Comparison of ENCODE assay signal across 27 mouse cellular contexts in genomic region chr9:63512851-63513250, GRCm38 (mm10).
DNase-seq lines count a peak whose midpoint lies in the region; ATAC-seq and TF ChIP-seq lines count a peak whose summit lies in the region.
"Had no signal": no experiment of that assay in that cellular context is flagged by ENCODE, and none has a peak within 500 bp of the region (broad histone marks: within the 10 kb centered on the region; RNA-seq: fewer than 3 reads in every experiment).

No protein-coding gene starts in this region.

- 72% methylated on average over 5 of the region's 5 CpGs for WGBS in hindbrain, postnatal 0 days
- WGBS in hindbrain, embryonic 13.5 days, result 76% methylated on average over 5 of the region's 5 CpGs
- WGBS in midbrain, postnatal 0 days, result 55% methylated on average over 5 of the region's 5 CpGs
- 74% methylated on average over 5 of the region's 5 CpGs for WGBS in midbrain, embryonic 13.5 days

- H3K9ac ChIP-seq in hindbrain, postnatal 0 days (replicated peaks; ENCODE audit: low read length), result no peak overlapping the region
- H3K9ac ChIP-seq in hindbrain, embryonic 13.5 days, result no peak overlapping the region
- no peak overlapping the region for H3K9ac ChIP-seq in midbrain, postnatal 0 days (replicated peaks; ENCODE audit: low read length, poor library complexity, severe bottlenecking)
- no peak overlapping the region for H3K9ac ChIP-seq in midbrain, embryonic 13.5 days (replicated peaks)
- H3K9ac ChIP-seq: embryonic facial prominence, embryonic 13.5 days; heart, embryonic 15.5 days; liver, embryonic 14.5 days; neural tube, embryonic 15.5 days had no signal

- no peak overlapping the region for H3K4me3 ChIP-seq in hindbrain, postnatal 0 days (ENCODE audit: low read length)
- no peak overlapping the region for H3K4me3 ChIP-seq in hindbrain, embryonic 13.5 days
- no peak overlapping the region for H3K4me3 ChIP-seq in midbrain, postnatal 0 days (ENCODE audit: low read depth, low read length)
- H3K4me3 ChIP-seq in midbrain, embryonic 13.5 days (replicated peaks), result no peak overlapping the region
- H3K4me3 ChIP-seq: embryonic facial prominence, embryonic 13.5 days; erythroblast, embryonic 14.5 days; heart, embryonic 10.5 days; heart, embryonic 15.5 days; neural tube, embryonic 15.5 days had no signal

- H3K9me3 ChIP-seq in hindbrain, postnatal 0 days (ENCODE audit: low read length), result no peaks in the 10 kb centered on the region
- H3K9me3 ChIP-seq in hindbrain, embryonic 13.5 days, result no peaks in the 10 kb centered on the region
- H3K9me3 ChIP-seq in midbrain, postnatal 0 days (ENCODE audit: low read length), result no peaks in the 10 kb centered on the region
- no peaks in the 10 kb centered on the region for H3K9me3 ChIP-seq in midbrain, embryonic 13.5 days
- H3K9me3 ChIP-seq: embryonic facial prominence, embryonic 13.5 days; heart, embryonic 10.5 days; heart, embryonic 15.5 days; neural tube, embryonic 15.5 days had no signal

- no peak overlapping the region for H3K4me2 ChIP-seq in hindbrain, postnatal 0 days (ENCODE audit: low read depth, low read length)
- no peak overlapping the region for H3K4me2 ChIP-seq in hindbrain, embryonic 13.5 days
- H3K4me2 ChIP-seq in midbrain, postnatal 0 days (ENCODE audit: low read depth, low read length, poor library complexity, severe bottlenecking), result no peak overlapping the region
- H3K4me2 ChIP-seq in midbrain, embryonic 13.5 days (replicated peaks), result no peak overlapping the region
- H3K4me2 ChIP-seq: embryonic facial prominence, embryonic 13.5 days; heart, embryonic 15.5 days; neural tube, embryonic 15.5 days had no signal

- no peak for ATAC-seq in hindbrain, postnatal 0 days
- ATAC-seq in hindbrain, embryonic 13.5 days (ENCODE audit: low FRiP score), result no peak
- no peak for ATAC-seq in midbrain, postnatal 0 days (ENCODE audit: low FRiP score)
- ATAC-seq in midbrain, embryonic 13.5 days, result no peak

- H3K4me1 ChIP-seq in hindbrain, postnatal 0 days (ENCODE audit: insufficient read depth, low read length), result no peaks in the 10 kb centered on the region
- H3K4me1 ChIP-seq in hindbrain, embryonic 13.5 days (replicated peaks), result no peaks in the 10 kb centered on the region
- no peaks in the 10 kb centered on the region for H3K4me1 ChIP-seq in midbrain, postnatal 0 days (ENCODE audit: insufficient read depth, low read length)
- no peaks in the 10 kb centered on the region for H3K4me1 ChIP-seq in midbrain, embryonic 13.5 days (replicated peaks)
- H3K4me1 ChIP-seq: embryonic facial prominence, embryonic 13.5 days; heart, embryonic 15.5 days; neural tube, embryonic 15.5 days had no signal

- TF ChIP-seq CTCF in hindbrain, postnatal 0 days (IDR thresholded peaks at IDR 0.05; ENCODE audit: low read depth), result peak; percentile 53
- peak; percentile 65 for TF ChIP-seq CTCF in midbrain, postnatal 0 days (IDR thresholded peaks at IDR 0.05)

- H3K27ac ChIP-seq in hindbrain, postnatal 0 days, result no peak overlapping the region
- no peak overlapping the region for H3K27ac ChIP-seq in hindbrain, embryonic 13.5 days
- H3K27ac ChIP-seq in midbrain, postnatal 0 days (ENCODE audit: low read depth, low read length), result no peak overlapping the region
- H3K27ac ChIP-seq in midbrain, embryonic 13.5 days, result no peak overlapping the region
- H3K27ac ChIP-seq: embryonic facial prominence, embryonic 13.5 days; heart, embryonic 10.5 days; heart, embryonic 15.5 days; liver, embryonic 14.5 days; neural tube, embryonic 15.5 days had no signal

- DNase-seq in hindbrain, postnatal 0 days (ENCODE audit: low spot score), result peak; percentile 46
- peak; percentile 35 for DNase-seq in midbrain, postnatal 0 days (ENCODE audit: low spot score)
- peak; percentile 83 for DNase-seq in thymus, postnatal 0 days (ENCODE audit: low spot score)
- peak; percentile 49 for DNase-seq in thymus, postnatal 4 days
- DNase-seq in testis, postnatal 14 days (ENCODE audit: low spot score), result no peak
- DNase-seq in lung, postnatal 4 days, result no peak
- DNase-seq: adrenal gland, postnatal 36 days; cerebellum, adult 8-10 months; cerebellum, postnatal 36 days; embryo, embryonic 11 days; gastrocnemius, postnatal 14 days; kidney, adult 11 months; kidney, postnatal 36 days; layer of hippocampus, postnatal 36 days; liver; lung, adult 2 months; lung, postnatal 10 days; retina, postnatal 1 day; right cerebral cortex, postnatal 14 days had no signal

- H3K36me3 ChIP-seq in hindbrain, postnatal 0 days (ENCODE audit: insufficient read depth, low read length), result no peaks in the 10 kb centered on the region
- no peaks in the 10 kb centered on the region for H3K36me3 ChIP-seq in hindbrain, embryonic 13.5 days
- no peaks in the 10 kb centered on the region for H3K36me3 ChIP-seq in midbrain, postnatal 0 days (ENCODE audit: insufficient read depth, low read length)
- H3K36me3 ChIP-seq in midbrain, embryonic 13.5 days, result no peaks in the 10 kb centered on the region
- H3K36me3 ChIP-seq: embryonic facial prominence, embryonic 13.5 days; heart, embryonic 10.5 days; heart, embryonic 15.5 days; neural tube, embryonic 15.5 days had no signal

- H3K27me3 ChIP-seq in hindbrain, postnatal 0 days (ENCODE audit: insufficient read depth, low read length), result no peaks in the 10 kb centered on the region
- peaks cover 4% of the 10 kb centered on the region; the same call in 1 of the 2 replicates for H3K27me3 ChIP-seq in hindbrain, embryonic 13.5 days
- H3K27me3 ChIP-seq in midbrain, postnatal 0 days (ENCODE audit: insufficient read depth, low read length), result no peaks in the 10 kb centered on the region
- peaks cover 5% of the 10 kb centered on the region; the same call in 1 of the 2 replicates for H3K27me3 ChIP-seq in midbrain, embryonic 13.5 days
- H3K27me3 ChIP-seq: heart, embryonic 15.5 days had no signal

Comparison
In these comparisons a context has a peak if more than half of its experiments do, and no peak if none do; other contexts are left out.
1. DNase-seq: peak in hindbrain, postnatal 0 days (single experiment), midbrain, postnatal 0 days (single experiment), thymus, postnatal 0 days (single experiment) and thymus, postnatal 4 days (single experiment); none in testis, postnatal 14 days (single experiment) and lung, postnatal 4 days (0 of 2).